Mouse (Mus musculus) CD4-positive, CD25-positive, alpha-beta regulatory T cell, adult 4 months (primary cell): ENCODE results near the gene Upp2. TPM values are rescaled to one million over a fixed set of nuclear protein-coding genes. Genes with fewer than 3 reads are reported as not detected.

Experiments used
- ATAC-seq: one replicate; pipeline ENCODE4 v1.8.0; 2017
- polyA plus RNA-seq, 2 experiments: library from polyadenylated mRNA; unstranded; fragments of 100-300 nt; shearing (Covaris generic); gene quantifications; one replicate each; pipeline ENCODE4 v1.2.1; 2017

Gene Upp2
- polyA plus RNA-seq, 2 experiments from 2014 or later = not detected

- ATAC-seq = no peak
These were observed 58.6 kb downstream of the Upp2 start for GRCm38 (mm10) chr2:58625681-58626080.

- ATAC-seq = no peak
These were observed 59.2 kb downstream of the Upp2 start for GRCm38 (mm10) chr2:58626136-58626769.

- no peak for ATAC-seq
These were observed 60.9 kb downstream of the Upp2 start for GRCm38 (mm10) chr2:58627981-58628380.

GRCm38 (mm10) chr2:58628993-58629392 lies 61.9 kb downstream of the Upp2 start:
- no peak for ATAC-seq

GRCm38 (mm10) chr2:58629440-58629839 lies 62.3 kb downstream of the Upp2 start:
- no peak for ATAC-seq

- ATAC-seq = no peak
These were observed 66.7 kb downstream of the Upp2 start for GRCm38 (mm10) chr2:58633791-58634190.

- ATAC-seq = no peak
These were observed 74.9 kb downstream of the Upp2 start for GRCm38 (mm10) chr2:58641761-58642555.

GRCm38 (mm10) chr2:58645667-58646066 lies 78.6 kb downstream of the Upp2 start:
- ATAC-seq = no peak

- no peak for ATAC-seq
These were observed 88.1 kb downstream of the Upp2 start for GRCm38 (mm10) chr2:58655169-58655568.

GRCm38 (mm10) chr2:58656959-58657358 lies 89.9 kb downstream of the Upp2 start:
- no peak for ATAC-seq

- ATAC-seq = no peak
These were observed 90.8 kb downstream of the Upp2 start for GRCm38 (mm10) chr2:58657855-58658254.

- ATAC-seq = no peak
These were observed 93.5 kb downstream of the Upp2 start for GRCm38 (mm10) chr2:58660591-58660990.

- no peak for ATAC-seq
These were observed 94.0 kb downstream of the Upp2 start for GRCm38 (mm10) chr2:58661116-58661515.

GRCm38 (mm10) chr2:58662661-58663060 lies 95.6 kb downstream of the Upp2 start:
- no peak for ATAC-seq

GRCm38 (mm10) chr2:58663404-58664120 lies 96.5 kb downstream of the Upp2 start:
- ATAC-seq = no peak

GRCm38 (mm10) chr2:58665081-58665814 lies 98.2 kb downstream of the Upp2 start:
- peak; percentile 37 for ATAC-seq

GRCm38 (mm10) chr2:58667298-58667697 lies 100.2 kb downstream of the Upp2 start:
- no peak for ATAC-seq

- ATAC-seq = no peak
These were observed 100.9 kb downstream of the Upp2 start for GRCm38 (mm10) chr2:58667991-58668390.

GRCm38 (mm10) chr2:58669114-58669513 lies 102.0 kb downstream of the Upp2 start:
- no peak for ATAC-seq

GRCm38 (mm10) chr2:58672520-58672919 lies 105.4 kb downstream of the Upp2 start:
- no peak for ATAC-seq

- no peak for ATAC-seq
These were observed 112.9 kb downstream of the Upp2 start for GRCm38 (mm10) chr2:58679968-58680367.

GRCm38 (mm10) chr2:58680794-58681193 lies 113.7 kb downstream of the Upp2 start:
- peak; percentile 51 for ATAC-seq

- no peak for ATAC-seq
These were observed 114.3 kb downstream of the Upp2 start for GRCm38 (mm10) chr2:58681394-58681793.
